Mouse (Mus musculus) forebrain, embryonic 16.5 days (tissue): Measurements from ENCODE around the gene Epn2. TPM values are rescaled to one million over a fixed set of nuclear protein-coding genes. Genes with fewer than 3 reads are reported as not detected.
A peak's percentile ranks its signal among the peaks of the same experiment; 100 is the strongest.

ENCODE experiments used
- ATAC-seq: fragments of 200-750 bp; cut with Nextera tagmentation; 2 replicates; pipeline ENCODE4 v1.8.0; 2017; ENCODE audit warnings: mild to moderate bottlenecking, moderate library complexity
- H3K27ac ChIP-seq: fragments of 300-500 bp; sonication (generic); 2 replicates; pipeline ENCODE4 v1.5.1; 2014; ENCODE audit warnings: low read length, control low read depth
- H3K27me3 ChIP-seq: fragments of 300-500 bp; sonication (generic); replicated peaks from 2 replicates; pipeline ENCODE4 v1.6.1; 2014; ENCODE audit warnings: low read length; ENCODE audit not compliant: control insufficient read depth, insufficient read depth
- H3K36me3 ChIP-seq: fragments of 300-500 bp; sonication (generic); 2 replicates; pipeline ENCODE4 v1.6.1; 2014; ENCODE audit not compliant: control insufficient read depth, insufficient read depth
- H3K4me1 ChIP-seq: fragments of 300-500 bp; sonication (generic); replicated peaks from 2 replicates; pipeline ENCODE4 v1.6.1; 2014; ENCODE audit warnings: low read length; ENCODE audit not compliant: control insufficient read depth, insufficient read depth
- H3K4me2 ChIP-seq: fragments of 300-500 bp; sonication (generic); 2 replicates; pipeline ENCODE4 v1.6.1; 2014; ENCODE audit warnings: mild to moderate bottlenecking, low read length, control low read depth
- H3K4me3 ChIP-seq: fragments of 300-500 bp; sonication (generic); replicated peaks from 2 replicates; pipeline ENCODE4 v1.5.1; 2014; ENCODE audit warnings: mild to moderate bottlenecking, low read length, control low read depth
- H3K9ac ChIP-seq: fragments of 300-500 bp; sonication (generic); replicated peaks from 2 replicates; pipeline ENCODE4 v1.6.1; 2014; ENCODE audit warnings: low read depth, low read length, control low read depth
- H3K9me3 ChIP-seq: fragments of 300-500 bp; sonication (generic); 2 replicates; pipeline ENCODE4 v1.6.1; 2016; ENCODE audit warnings: low read length; ENCODE audit not compliant: control insufficient read depth
- whole genome bisulfite sequencing: fragments of 180-500 bp; shearing (Covaris S2); extraction: QIAGEN DNeasy Blood & Tissue Kit; methylation state at CpG from one replicate; pipeline ENCODE4 v1.1.7; 2014; 5-methylcytosine and 5-hydroxymethylcytosine counted together
- polyA plus RNA-seq: library from polyadenylated mRNA; unstranded; fragments of >200 nt; fragmentation: Nextera tagmentation; extraction: Ambion mirVana; gene quantifications from 2 replicates; pipeline ENCODE4 v1.2.1, GENCODE M21; 2015

Gene Epn2
- polyA plus RNA-seq, 1 experiment from 2014 or later = 92.8 TPM

GRCm38 (mm10) chr11:61533571-61533970 is 45.9 kb downstream of the Epn2 start:
- Histone ChIP-seq H3K27ac (no peak overlapping the region), H3K4me1 (no peaks in the 10 kb centered on the region), H3K4me3 (no peak overlapping the region), H3K27me3 (no peaks in the 10 kb centered on the region), H3K4me2 (no peak overlapping the region), H3K36me3 (no peaks in the 10 kb centered on the region), H3K9ac (no peak overlapping the region), H3K9me3 (no peaks in the 10 kb centered on the region)
- ATAC-seq = no peak
- 89% methylated on average over 5 of the region's 5 CpGs for WGBS

GRCm38 (mm10) chr11:61532820-61533219 is 46.7 kb downstream of the Epn2 start:
- no peak for ATAC-seq
- Histone ChIP-seq H3K9me3 (no peaks in the 10 kb centered on the region), H3K4me2 (no peak overlapping the region), H3K4me3 (no peak overlapping the region), H3K27me3 (no peaks in the 10 kb centered on the region), H3K4me1 (no peaks in the 10 kb centered on the region), H3K9ac (no peak overlapping the region), H3K36me3 (no peaks in the 10 kb centered on the region), H3K27ac (no peak overlapping the region)
- 93% methylated on average over 2 of the region's 2 CpGs for WGBS

GRCm38 (mm10) chr11:61529268-61529713 is 50.2 kb downstream of the Epn2 start:
- Histone ChIP-seq H3K27ac (no peak overlapping the region), H3K4me2 (no peak overlapping the region), H3K36me3 (no peaks in the 10 kb centered on the region), H3K4me1 (no peaks in the 10 kb centered on the region; the same call in 1 of the 2 replicates), H3K9ac (no peak overlapping the region), H3K9me3 (no peaks in the 10 kb centered on the region), H3K4me3 (no peak overlapping the region), H3K27me3 (no peaks in the 10 kb centered on the region)
- 30% methylated on average over 4 of the region's 4 CpGs for WGBS
- ATAC-seq = peak; percentile 70

GRCm38 (mm10) chr11:61526872-61527271 is 52.6 kb downstream of the Epn2 start:
- H3K4me3 ChIP-seq = no peak overlapping the region
- WGBS = 63% methylated on average over 1 of the region's 1 CpGs

GRCm38 (mm10) chr11:61519484-61520107 is 59.9 kb downstream of the Epn2 start:
- Histone ChIP-seq H3K4me2 (no peak overlapping the region), H3K9ac (no peak overlapping the region), H3K4me3 (no peak overlapping the region), H3K27me3 (no peaks in the 10 kb centered on the region), H3K4me1 (no peaks in the 10 kb centered on the region), H3K36me3 (peaks cover 3% of the 10 kb centered on the region; the same call in 1 of the 2 replicates), H3K9me3 (no peaks in the 10 kb centered on the region), H3K27ac (no peak overlapping the region)
- 93% methylated on average over 3 of the region's 3 CpGs for WGBS
- ATAC-seq = no peak

More at GRCm38 (mm10) chr11:61526872-61527271, 52.6 kb downstream of the Epn2 start:
- H3K27me3 ChIP-seq = no peaks in the 10 kb centered on the region
- no peak overlapping the region for H3K9ac ChIP-seq
- H3K9me3 ChIP-seq = no peaks in the 10 kb centered on the region
- H3K27ac ChIP-seq = no peak overlapping the region
- H3K36me3 ChIP-seq = no peaks in the 10 kb centered on the region
- ATAC-seq = no peak
- H3K4me1 ChIP-seq = no peaks in the 10 kb centered on the region; the same call in 1 of the 2 replicates
- H3K4me2 ChIP-seq = no peak overlapping the region

GRCm38 (mm10) chr11:61518871-61519270 is 60.6 kb downstream of the Epn2 start:
- Histone ChIP-seq H3K4me1 (no peaks in the 10 kb centered on the region), H3K27ac (no peak overlapping the region), H3K9ac (no peak overlapping the region), H3K4me3 (no peak overlapping the region), H3K9me3 (no peaks in the 10 kb centered on the region), H3K4me2 (no peak overlapping the region), H3K36me3 (peaks cover 3% of the 10 kb centered on the region; the same call in 1 of the 2 replicates), H3K27me3 (no peaks in the 10 kb centered on the region)
- WGBS = 93% methylated on average over 3 of the region's 3 CpGs
- no peak for ATAC-seq

GRCm38 (mm10) chr11:61517971-61518370 is 61.5 kb downstream of the Epn2 start:
- Histone ChIP-seq H3K27me3 (no peaks in the 10 kb centered on the region), H3K27ac (no peak overlapping the region), H3K9ac (no peak overlapping the region), H3K4me3 (no peak overlapping the region), H3K4me1 (no peaks in the 10 kb centered on the region), H3K9me3 (no peaks in the 10 kb centered on the region), H3K36me3 (peaks cover 3% of the 10 kb centered on the region; the same call in 1 of the 2 replicates), H3K4me2 (no peak overlapping the region)
- ATAC-seq = no peak
- WGBS = 94% methylated on average over 1 of the region's 1 CpGs

GRCm38 (mm10) chr11:61514953-61515352 is 64.5 kb downstream of the Epn2 start:
- H3K36me3 ChIP-seq = peaks cover 3% of the 10 kb centered on the region; the same call in 1 of the 2 replicates
- H3K9ac ChIP-seq = no peak overlapping the region
- no peak for ATAC-seq
- 36% methylated on average over 3 of the region's 3 CpGs for WGBS
- H3K4me1 ChIP-seq = no peaks in the 10 kb centered on the region
- no peak overlapping the region for H3K4me2 ChIP-seq
- no peak overlapping the region for H3K4me3 ChIP-seq
- no peaks in the 10 kb centered on the region for H3K27me3 ChIP-seq
- H3K27ac ChIP-seq = no peak overlapping the region
- no peaks in the 10 kb centered on the region for H3K9me3 ChIP-seq

GRCm38 (mm10) chr11:61504713-61505257 is 74.7 kb downstream of the Epn2 start, which contains the start of gene B9d1:
TSS of gene B9d1 (plus strand) at chr11:61505144.
- Histone ChIP-seq H3K9ac (peak within 1 kb of the TSS; percentile 67), H3K36me3 (no peaks in the 10 kb centered on the region), H3K27ac (peak within 1 kb of the TSS; percentile 93), H3K4me2 (peak within 1 kb of the TSS; percentile 66), H3K9me3 (no peaks in the 10 kb centered on the region), H3K27me3 (no peaks in the 10 kb centered on the region), H3K4me3 (peak within 1 kb of the TSS; percentile 72), H3K4me1 (peaks cover 19% of the 10 kb centered on the region)
- peak; percentile 91 for ATAC-seq
- WGBS = under 1% methylated on average over 39 of the region's 39 CpGs
